ENCODE assay signal across 9 mouse cellular contexts in genomic region chr7:68263346-68264027, GRCm38 (mm10). TPM values are rescaled to one million over a fixed set of nuclear protein-coding genes. Genes with fewer than 3 reads are reported as not detected.
A peak's percentile ranks its signal among the peaks of the same experiment; 100 is the strongest.
DNase-seq lines count a peak whose midpoint lies in the region; ATAC-seq and TF ChIP-seq lines count a peak whose summit lies in the region.
"Had no signal": no experiment of that assay in that cellular context is flagged by ENCODE, and none has a peak within 500 bp of the region (broad histone marks: within the 10 kb centered on the region; RNA-seq: fewer than 3 reads in every experiment).

No protein-coding gene starts in this region.

- no peak overlapping the region for H3K9ac ChIP-seq in kidney, embryonic 14.5 days (ENCODE audit: low read depth, low read length)
- H3K9ac ChIP-seq in ES-Bruce4 (ENCODE audit: low read depth, poor library complexity, severe bottlenecking): peak overlapping the region; percentile 34
- H3K9ac ChIP-seq in hindbrain, embryonic 11.5 days (ENCODE audit: low read depth, low read length): no peak overlapping the region
- no peak overlapping the region for H3K9ac ChIP-seq in midbrain, embryonic 11.5 days (ENCODE audit: low read length)

- peak overlapping the region; percentile 68 for H3K4me2 ChIP-seq in kidney, embryonic 14.5 days (replicated peaks; ENCODE audit: low read depth, low read length)
- H3K4me2 ChIP-seq in hindbrain, embryonic 11.5 days (replicated peaks; ENCODE audit: low read depth, low read length): peak overlapping the region; percentile 35
- peak overlapping the region; percentile 46 for H3K4me2 ChIP-seq in midbrain, embryonic 11.5 days

- WGBS in kidney, embryonic 14.5 days: 48% methylated on average over 8 of the region's 8 CpGs
- WGBS in hindbrain, embryonic 11.5 days: 56% methylated on average over 8 of the region's 8 CpGs
- WGBS in midbrain, embryonic 11.5 days: 57% methylated on average over 8 of the region's 8 CpGs
- 66% methylated on average over 8 of the region's 8 CpGs for WGBS in cerebellum, adult 2 months

- no peak for DNase-seq in kidney, postnatal 4 days
- DNase-seq in hindbrain, embryonic 11.5 days (ENCODE audit: low spot score): no peak
- DNase-seq in midbrain, embryonic 11.5 days (ENCODE audit: low spot score, missing footprints): peak; percentile 56
- DNase-seq in urinary bladder, adult 2 months (ENCODE audit: low spot score): no peak
- no peak for DNase-seq in cerebellum, adult 2 months
- DNase-seq in urinary bladder, adult 18-20 months (ENCODE audit: low spot score in 2 of 2): no peak

- peaks cover 26% of the 10 kb centered on the region for H3K4me1 ChIP-seq in kidney, embryonic 14.5 days (ENCODE audit: control insufficient read depth, insufficient read depth, low read length)
- H3K4me1 ChIP-seq in ES-Bruce4 (ENCODE audit: control insufficient read depth, insufficient read depth, low read length): peaks cover 5% of the 10 kb centered on the region
- peaks cover 2% of the 10 kb centered on the region; the same call in 1 of the 2 replicates for H3K4me1 ChIP-seq in hindbrain, embryonic 11.5 days (replicated peaks; ENCODE audit: control insufficient read depth, insufficient read depth, low read length)
- peaks cover 3% of the 10 kb centered on the region; the same call in 1 of the 2 replicates for H3K4me1 ChIP-seq in midbrain, embryonic 11.5 days (ENCODE audit: control insufficient read depth, insufficient read depth, low read length)
- H3K4me1 ChIP-seq in cerebellum, adult 2 months (ENCODE audit: control insufficient read depth, insufficient read depth, low read length): peaks cover 4% of the 10 kb centered on the region; the same call in 1 of the 2 replicates

- H3K9me3 ChIP-seq in kidney, embryonic 14.5 days (ENCODE audit: control insufficient read depth, low read length): no peaks in the 10 kb centered on the region
- H3K9me3 ChIP-seq in ES-Bruce4 (replicated peaks; ENCODE audit: control insufficient read depth, insufficient read depth, low read length, poor library complexity, severe bottlenecking): peaks cover 5% of the 10 kb centered on the region; the same call in 1 of the 2 replicates
- no peaks in the 10 kb centered on the region for H3K9me3 ChIP-seq in hindbrain, embryonic 11.5 days (ENCODE audit: control insufficient read depth, low read length)
- H3K9me3 ChIP-seq in midbrain, embryonic 11.5 days (ENCODE audit: control insufficient read depth, low read length): no peaks in the 10 kb centered on the region

- H3K36me3 ChIP-seq in kidney, embryonic 14.5 days (ENCODE audit: control insufficient read depth, insufficient read depth, low read length): no peaks in the 10 kb centered on the region
- H3K36me3 ChIP-seq in ES-Bruce4 (ENCODE audit: control insufficient read depth, insufficient read depth, low read length, poor library complexity, severe bottlenecking): no peaks in the 10 kb centered on the region
- no peaks in the 10 kb centered on the region for H3K36me3 ChIP-seq in hindbrain, embryonic 11.5 days (ENCODE audit: control insufficient read depth, insufficient read depth, low read length)
- no peaks in the 10 kb centered on the region for H3K36me3 ChIP-seq in midbrain, embryonic 11.5 days (ENCODE audit: control insufficient read depth, insufficient read depth, low read length)

- ATAC-seq in kidney, embryonic 14.5 days (ENCODE audit: low FRiP score, low TSS enrichment): peak; percentile 18; the same call in 1 of the 2 replicates
- ATAC-seq in hindbrain, embryonic 11.5 days (ENCODE audit: low FRiP score): no peak
- ATAC-seq in midbrain, embryonic 11.5 days (ENCODE audit: low FRiP score): no peak
- ATAC-seq: Patski had no signal

- no peaks in the 10 kb centered on the region for H3K27me3 ChIP-seq in kidney, embryonic 14.5 days (ENCODE audit: control insufficient read depth, insufficient read depth, low read length)
- no peaks in the 10 kb centered on the region for H3K27me3 ChIP-seq in ES-Bruce4 (ENCODE audit: control insufficient read depth, insufficient read depth, low read length, poor library complexity, severe bottlenecking)
- H3K27me3 ChIP-seq in hindbrain, embryonic 11.5 days (ENCODE audit: control insufficient read depth, insufficient read depth, low read length): 0 out of 2 replicates have a peak, but pooled peaks cover 2% of the 10 kb centered on the region
- H3K27me3 ChIP-seq in midbrain, embryonic 11.5 days (ENCODE audit: control insufficient read depth, insufficient read depth, low read length): peaks cover 4% of the 10 kb centered on the region; the same call in 1 of the 2 replicates
- no peaks in the 10 kb centered on the region for H3K27me3 ChIP-seq in cerebellum, adult 2 months (ENCODE audit: control insufficient read depth, insufficient read depth, low read length)
- H3K27me3 ChIP-seq: Patski had no signal

- TF ChIP-seq EP300 in ES-Bruce4 (IDR thresholded peaks at IDR 0.05; ENCODE audit: insufficient read depth, low read depth, low read length): no peak

- no peak overlapping the region; the same call in 1 of the 2 replicates for H3K27ac ChIP-seq in kidney, embryonic 14.5 days (ENCODE audit: low read depth, low read length)
- no peak overlapping the region; the same call in 1 of the 2 replicates for H3K27ac ChIP-seq in ES-Bruce4 (ENCODE audit: insufficient read depth, low read length)
- no peak overlapping the region for H3K27ac ChIP-seq in hindbrain, embryonic 11.5 days (ENCODE audit: low read depth, low read length)
- H3K27ac ChIP-seq in midbrain, embryonic 11.5 days (ENCODE audit: low read depth, low read length): no peak overlapping the region
- no peak overlapping the region for H3K27ac ChIP-seq in cerebellum, adult 2 months (ENCODE audit: insufficient read depth, low read length)

- peak overlapping the region; percentile 27 for H3K4me3 ChIP-seq in kidney, embryonic 14.5 days (ENCODE audit: low read length)
- peak overlapping the region; percentile 53 for H3K4me3 ChIP-seq in ES-Bruce4 (ENCODE audit: low read depth, low read length)
- H3K4me3 ChIP-seq in hindbrain, embryonic 11.5 days (ENCODE audit: low read depth, low read length): no peak overlapping the region; the same call in 1 of the 2 replicates
- H3K4me3 ChIP-seq in midbrain, embryonic 11.5 days (ENCODE audit: low read depth, low read length): peak overlapping the region; percentile 22
- H3K4me3 ChIP-seq in cerebellum, adult 2 months (replicated peaks; ENCODE audit: insufficient read depth, low read depth, low read length): no peak overlapping the region

- no peak for TF ChIP-seq POLR2A in ES-Bruce4 (IDR thresholded peaks at IDR 0.05; ENCODE audit: insufficient read depth, low read length)
- no peak for TF ChIP-seq POLR2A in cerebellum, adult 2 months (IDR thresholded peaks at IDR 0.05; ENCODE audit: borderline replicate concordance, insufficient read depth, low read length)

- no peak for TF ChIP-seq CTCF in ES-Bruce4 (IDR thresholded peaks at IDR 0.05; ENCODE audit: low read depth, low read length)
- no peak for TF ChIP-seq CTCF in cerebellum, adult 2 months (IDR thresholded peaks at IDR 0.05; ENCODE audit: borderline replicate concordance, insufficient read depth, low read depth, low read length)

RNA-seq across cellular contexts. Expression of gene Pgpep1l, which starts 0.5 kb away (rescaled TPM):
- not detected in 2 replicates for polyA plus RNA-seq in kidney, embryonic 14.5 days (2014; fragmentation: Nextera tagmentation; extraction: Ambion mirVana)
- polyA plus RNA-seq in ES-Bruce4 (2011; ENCODE audit: insufficient read depth, insufficient read length, low read depth, missing spikeins): 3.4 and 3.5 TPM in 2 replicates
- polyA plus RNA-seq in hindbrain, embryonic 11.5 days (2014; fragmentation: Nextera tagmentation; extraction: Ambion mirVana): not detected in 2 replicates
- not detected in 2 replicates for polyA plus RNA-seq in midbrain, embryonic 11.5 days (2014; fragmentation: Nextera tagmentation; extraction: Ambion mirVana)
- polyA plus RNA-seq in urinary bladder, adult 2 months (2012; rRNA removed): 2.2 and 2.6 TPM in 2 replicates
- 0.19 and 0.36 TPM in 2 replicates for polyA plus RNA-seq in cerebellum, adult 2 months (2012; rRNA removed)
- polyA plus RNA-seq: Patski had no signal

RNA-seq across cellular contexts. Expression of gene Fam169b, which starts 10.2 kb away (rescaled TPM):
- 1.0 and 1.2 TPM in 2 replicates for polyA plus RNA-seq in kidney, embryonic 14.5 days (2014; fragmentation: Nextera tagmentation; extraction: Ambion mirVana)
- polyA plus RNA-seq in ES-Bruce4 (2011; ENCODE audit: insufficient read depth, insufficient read length, low read depth, missing spikeins): 7.5 and 7.8 TPM in 2 replicates
- 0.21 and 0.36 TPM in 2 replicates for polyA plus RNA-seq in hindbrain, embryonic 11.5 days (2014; fragmentation: Nextera tagmentation; extraction: Ambion mirVana)
- polyA plus RNA-seq in midbrain, embryonic 11.5 days (2014; fragmentation: Nextera tagmentation; extraction: Ambion mirVana): 0.18 TPM in 1 of 2 replicates, not detected in the other
- polyA plus RNA-seq in urinary bladder, adult 2 months (2012; rRNA removed): 1.3 and 1.4 TPM in 2 replicates
- 0.11 and 0.13 TPM in 2 replicates for polyA plus RNA-seq in cerebellum, adult 2 months (2012; rRNA removed)

Comparison
In these comparisons a context has a peak if more than half of its experiments do, and no peak if none do; other contexts are left out.
1. H3K4me3 ChIP-seq: peak in kidney, embryonic 14.5 days (single experiment), ES-Bruce4 (single experiment) and midbrain, embryonic 11.5 days (single experiment); none in hindbrain, embryonic 11.5 days (single experiment) and cerebellum, adult 2 months (single experiment).
2. Peak in every context shown above with its lines, with median percentiles within 50 percentile points of each other: H3K4me2 ChIP-seq.